Mouse (Mus musculus) limb, embryonic 13.5 days (tissue): Measurements from ENCODE around the gene Man1b1. TPM values are rescaled to one million over a fixed set of nuclear protein-coding genes. Genes with fewer than 3 reads are reported as not detected.

ENCODE experiments used
- ATAC-seq: fragments of 200-750 bp; cut with Nextera tagmentation; 2 replicates; pipeline ENCODE4 v1.8.0; 2017; ENCODE audit warnings: low read depth, moderate number of reproducible peaks, moderate TSS enrichment; ENCODE audit not compliant: low FRiP score
- H3K27ac ChIP-seq: fragments of 300-500 bp; sonication (generic); 2 replicates; pipeline ENCODE4 v1.5.1; 2015; ENCODE audit warnings: inconsistent platforms, mild to moderate bottlenecking, moderate library complexity
- H3K27me3 ChIP-seq: fragments of 300-500 bp; sonication (generic); 2 replicates; pipeline ENCODE4 v1.6.1; 2015; ENCODE audit warnings: mild to moderate bottlenecking, inconsistent platforms
- H3K36me3 ChIP-seq: fragments of 300-500 bp; sonication (generic); 2 replicates; pipeline ENCODE4 v1.6.1; 2015; ENCODE audit warnings: inconsistent platforms, mild to moderate bottlenecking, moderate library complexity
- H3K4me1 ChIP-seq: fragments of 300-500 bp; sonication (generic); 2 replicates; pipeline ENCODE4 v1.6.1; 2015; ENCODE audit warnings: inconsistent platforms
- H3K4me2 ChIP-seq: fragments of 300-500 bp; sonication (generic); replicated peaks from 2 replicates; pipeline ENCODE4 v1.6.1; 2015; ENCODE audit warnings: inconsistent platforms, mild to moderate bottlenecking, moderate library complexity
- H3K4me3 ChIP-seq: fragments of 300-500 bp; sonication (generic); 2 replicates; pipeline ENCODE4 v1.5.1; 2015; ENCODE audit warnings: moderate library complexity, mild to moderate bottlenecking, inconsistent platforms
- H3K9ac ChIP-seq: fragments of 300-500 bp; sonication (generic); 2 replicates; pipeline ENCODE4 v1.6.1; 2015; ENCODE audit warnings: mild to moderate bottlenecking, inconsistent platforms
- H3K9me3 ChIP-seq: fragments of 300-500 bp; sonication (generic); 2 replicates; pipeline ENCODE4 v1.6.1; 2016; ENCODE audit warnings: inconsistent platforms
- WGBS: fragments of 180-500 bp; shearing (Covaris S2); methylation state at CpG from one replicate; pipeline ENCODE4 v1.1.7; 2015; 5-methylcytosine and 5-hydroxymethylcytosine counted together
- polyA plus RNA-seq: library from polyadenylated mRNA; unstranded; fragments of >200 nt; fragmentation: Nextera tagmentation; extraction: Ambion mirVana; gene quantifications from 2 replicates; pipeline ENCODE4 v1.2.1, GENCODE M21; 2015

Man1b1 gene
- polyA plus RNA-seq, 1 experiment from 2014 or later, result 54.5 TPM

DNA sequence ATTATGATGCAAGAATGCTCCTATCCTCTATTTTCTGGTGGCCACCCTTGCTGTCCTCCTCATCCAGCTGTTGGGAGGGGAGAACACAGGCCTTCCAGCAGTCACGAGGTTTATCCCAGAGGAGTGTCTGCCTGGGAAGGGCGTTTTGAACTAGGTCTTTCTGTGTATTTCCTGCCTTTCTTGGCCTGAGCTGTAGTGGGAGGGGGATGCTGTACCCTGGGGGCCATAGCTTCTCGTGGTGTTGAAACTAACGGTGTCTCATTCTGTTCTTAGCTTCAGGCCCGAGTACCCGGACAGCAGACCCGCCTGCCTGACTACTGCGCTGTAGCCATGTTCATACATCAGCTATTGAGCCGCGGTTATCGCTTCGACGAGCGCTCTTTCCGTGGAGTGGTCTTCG is 68.2 kb downstream of the Man1b1 start:
- Histone ChIP-seq H3K9me3 (no peaks in the 10 kb centered on the region), H3K4me1 (peaks cover 15% of the 10 kb centered on the region), H3K4me3 (no peak overlapping the region; the same call in 1 of the 2 replicates), H3K27me3 (peaks cover 100% of the 10 kb centered on the region), H3K4me2 (peak overlapping the region; percentile 23; the same call in 1 of the 2 replicates), H3K9ac (no peak overlapping the region), H3K27ac (no peak overlapping the region), H3K36me3 (no peaks in the 10 kb centered on the region)
- 27% methylated on average over 16 of the region's 16 CpGs for WGBS
- ATAC-seq, result no peak

DNA sequence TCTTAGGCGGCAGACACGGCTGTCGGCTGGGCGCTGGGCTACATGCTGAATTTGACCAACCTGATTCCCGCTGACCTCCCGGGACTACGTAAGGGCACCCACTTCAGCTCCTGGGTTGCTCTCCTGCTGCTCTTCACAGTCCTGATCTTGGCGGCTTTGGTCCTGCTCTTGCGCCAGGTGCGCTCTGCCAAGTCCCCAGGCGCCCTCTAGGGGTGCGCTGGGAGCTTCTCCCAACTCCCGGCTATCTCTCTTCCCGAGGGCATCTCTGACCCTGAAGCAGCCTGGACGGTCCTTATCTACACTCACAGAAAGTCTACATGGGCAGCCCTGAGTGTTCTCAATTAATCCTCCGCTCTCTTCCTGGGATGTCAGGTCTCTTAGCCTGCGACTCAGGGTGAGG is 68.6 kb downstream of the Man1b1 start:
- no peak overlapping the region; the same call in 1 of the 2 replicates for H3K4me3 ChIP-seq
- no peak overlapping the region for H3K9ac ChIP-seq
- no peaks in the 10 kb centered on the region for H3K36me3 ChIP-seq
- H3K4me1 ChIP-seq, result peaks cover 12% of the 10 kb centered on the region
- ATAC-seq, result no peak
- H3K4me2 ChIP-seq, result peak overlapping the region; percentile 23; the same call in 1 of the 2 replicates
- no peaks in the 10 kb centered on the region for H3K9me3 ChIP-seq
- peaks cover 100% of the 10 kb centered on the region for H3K27me3 ChIP-seq
- 4% methylated on average over 17 of the region's 17 CpGs for WGBS
- no peak overlapping the region for H3K27ac ChIP-seq

Other genes with a start within 250 kb of the Man1b1 start
- gene Noxa1, start 237.2 kb upstream of the Man1b1 start, polyA plus RNA-seq, result 0.11 TPM in 1 of 2 replicates, not detected in the other
- 12.6 and 15.3 TPM in 2 replicates for gene Nrarp, start 151.6 kb upstream of the Man1b1 start, polyA plus RNA-seq
- gene Tor4a, start 135.5 kb upstream of the Man1b1 start, polyA plus RNA-seq, result 4.1 and 4.8 TPM in 2 replicates
- gene Nelfb, start 120.8 kb upstream of the Man1b1 start, polyA plus RNA-seq, result 122 and 124 TPM in 2 replicates
- 0.11 TPM in 1 of 2 replicates, not detected in the other for gene Stpg3, start 117.7 kb upstream of the Man1b1 start, polyA plus RNA-seq
- gene Fam166a, start 113.6 kb upstream of the Man1b1 start, polyA plus RNA-seq, result not detected in 2 replicates
- gene Tubb4b, start 107.6 kb upstream of the Man1b1 start, polyA plus RNA-seq, result 423 and 425 TPM in 2 replicates
- gene Slc34a3, start 98.0 kb upstream of the Man1b1 start, polyA plus RNA-seq, result not detected in 2 replicates
- gene Rnf224, start 95.6 kb upstream of the Man1b1 start, polyA plus RNA-seq, result not detected in 2 replicates
- 8.6 and 9.2 TPM in 2 replicates for gene Rnf208, start 90.1 kb upstream of the Man1b1 start, polyA plus RNA-seq
- gene Cysrt1, start 89.9 kb upstream of the Man1b1 start, polyA plus RNA-seq, result not detected in 2 replicates
- gene AL732309.1, start 85.5 kb upstream of the Man1b1 start, polyA plus RNA-seq, result 4.4 and 6.0 TPM in 2 replicates
- gene Tmem203, start 76.9 kb upstream of the Man1b1 start, polyA plus RNA-seq, result 23.6 and 24.2 TPM in 2 replicates
- 7.2 and 8.2 TPM in 2 replicates for gene Tprn, start 69.7 kb upstream of the Man1b1 start, polyA plus RNA-seq
- 231 and 234 TPM in 2 replicates for gene Ssna1, start 59.9 kb upstream of the Man1b1 start, polyA plus RNA-seq
- 150 and 154 TPM in 2 replicates for gene Anapc2, start 59.9 kb upstream of the Man1b1 start, polyA plus RNA-seq
- not detected in 2 replicates for gene Tmem210, start 44.2 kb upstream of the Man1b1 start, polyA plus RNA-seq
- not detected in 2 replicates for gene Lrrc26, start 42.4 kb upstream of the Man1b1 start, polyA plus RNA-seq
- gene Grin1, start 13.2 kb upstream of the Man1b1 start, polyA plus RNA-seq, result 0.61 and 0.97 TPM in 2 replicates
- 21.3 and 24.7 TPM in 2 replicates for gene Dpp7, start 24.0 kb downstream of the Man1b1 start, polyA plus RNA-seq
- 11.3 and 13.2 TPM in 2 replicates for gene Uap1l1, start 33.3 kb downstream of the Man1b1 start, polyA plus RNA-seq
- 43.4 and 45.5 TPM in 2 replicates for gene Sapcd2, start 40.0 kb downstream of the Man1b1 start, polyA plus RNA-seq
- gene Entpd2, start 63.5 kb downstream of the Man1b1 start, polyA plus RNA-seq, result 0.55 and 0.73 TPM in 2 replicates
- gene Npdc1, start 67.0 kb downstream of the Man1b1 start, polyA plus RNA-seq, result 29.1 and 32.6 TPM in 2 replicates
- 0.06 TPM in 1 of 2 replicates, not detected in the other for gene Fut7, start 90.9 kb downstream of the Man1b1 start, polyA plus RNA-seq
- 3.3 and 3.8 TPM in 2 replicates for gene Abca2, start 96.4 kb downstream of the Man1b1 start, polyA plus RNA-seq
- gene Clic3, start 124.5 kb downstream of the Man1b1 start, polyA plus RNA-seq, result 2.2 and 2.5 TPM in 2 replicates
- gene Paxx, start 128.8 kb downstream of the Man1b1 start, polyA plus RNA-seq, result 35.0 and 37.6 TPM in 2 replicates
- 0.80 and 2.5 TPM in 2 replicates for gene Ptgds, start 137.7 kb downstream of the Man1b1 start, polyA plus RNA-seq
- not detected in 2 replicates for gene Lcn12, start 161.6 kb downstream of the Man1b1 start, polyA plus RNA-seq
- gene Fbxw5, start 168.4 kb downstream of the Man1b1 start, polyA plus RNA-seq, result 69.5 and 79.7 TPM in 2 replicates
- gene C8g, start 169.4 kb downstream of the Man1b1 start, polyA plus RNA-seq, result 5.5 and 7.2 TPM in 2 replicates
- 37.3 and 40.6 TPM in 2 replicates for gene Traf2, start 214.6 kb downstream of the Man1b1 start, polyA plus RNA-seq
- 330 TPM in 2 replicates for gene Edf1, start 225.5 kb downstream of the Man1b1 start, polyA plus RNA-seq
- gene Mamdc4, start 242.5 kb downstream of the Man1b1 start, polyA plus RNA-seq, result 4.9 and 5.8 TPM in 2 replicates
- 163 and 177 TPM in 2 replicates for gene Phpt1, start 242.9 kb downstream of the Man1b1 start, polyA plus RNA-seq
- 0.85 and 1.0 TPM in 2 replicates for gene Ajm1, start 249.4 kb downstream of the Man1b1 start, polyA plus RNA-seq